Mouse (Mus musculus): ENCODE data around the gene Pou2af1.
A peak's percentile ranks its signal among the peaks of the same experiment; 100 is the strongest.

The Pou2af1 gene

GRCm38 (mm10) chr9:51225636-51226166 is 12.2 kb downstream of the Pou2af1 start:
- DNase-seq (ENCODE audit: low read depth, low spot score) = no peak

- DNase-seq (ENCODE audit: low read depth, low spot score) = no peak
These were observed 17.3 kb downstream of the Pou2af1 start for GRCm38 (mm10) chr9:51230701-51231389.

- no peak for DNase-seq (ENCODE audit: low read depth, low spot score)
These were observed 18.7 kb downstream of the Pou2af1 start for GRCm38 (mm10) chr9:51232163-51232562.

- DNase-seq (ENCODE audit: low read depth, low spot score) = no peak
These were observed 25.4 kb downstream of the Pou2af1 start for GRCm38 (mm10) chr9:51238741-51239385.

- no peak for DNase-seq (ENCODE audit: low read depth, low spot score)
These were observed 43.4 kb downstream of the Pou2af1 start for GRCm38 (mm10) chr9:51256780-51257502.

GRCm38 (mm10) chr9:51258426-51258825 is 44.9 kb downstream of the Pou2af1 start:
- DNase-seq (ENCODE audit: low read depth, low spot score) = no peak

- DNase-seq (ENCODE audit: low read depth, low spot score) = no peak
These were observed 55.3 kb downstream of the Pou2af1 start for GRCm38 (mm10) chr9:51268852-51269251.

- DNase-seq (ENCODE audit: low read depth, low spot score) = no peak
These were observed 57.6 kb downstream of the Pou2af1 start for GRCm38 (mm10) chr9:51271073-51271472.

GRCm38 (mm10) chr9:51272102-51272501 is 58.6 kb downstream of the Pou2af1 start:
- DNase-seq (ENCODE audit: low read depth, low spot score) = no peak

GRCm38 (mm10) chr9:51273581-51274154 is 60.2 kb downstream of the Pou2af1 start:
- no peak for DNase-seq (ENCODE audit: low read depth, low spot score)

- no peak for DNase-seq (ENCODE audit: low read depth, low spot score)
These were observed 61.2 kb downstream of the Pou2af1 start for GRCm38 (mm10) chr9:51274678-51275077.

GRCm38 (mm10) chr9:51277834-51278498 is 64.5 kb downstream of the Pou2af1 start:
- no peak for DNase-seq (ENCODE audit: low read depth, low spot score)

- peak; percentile 34 for DNase-seq (ENCODE audit: low read depth, low spot score)
These were observed 65.2 kb downstream of the Pou2af1 start, which contains the start of gene Colca2 for GRCm38 (mm10) chr9:51278500-51279381. Gene Colca2, minus strand, starts transcription at chr9:51278569.

GRCm38 (mm10) chr9:51286079-51286478 is 72.6 kb downstream of the Pou2af1 start:
- no peak for DNase-seq (ENCODE audit: low read depth, low spot score)

Data from WW6 (cell line).